Mouse (Mus musculus) spleen, adult 2 months (tissue): ENCODE measurements around the gene Cadm1.

Source experiments
- CTCF ChIP-seq: fragments of 200-500 bp; IDR thresholded peaks from 2 replicates; pipeline ENCODE4 v1.5.1; 2011; ENCODE audit warnings: mild to moderate bottlenecking, inconsistent platforms; ENCODE audit not compliant: insufficient read depth, insufficient read length, insufficient replicate concordance; ENCODE audit errors: extremely low read depth
- POLR2A ChIP-seq: fragments of 200-500 bp; IDR thresholded peaks from 2 replicates; pipeline ENCODE4 v1.6.1; 2011; ENCODE audit warnings: low read depth, low read length, inconsistent platforms

GRCm38 (mm10) chr9:47752516-47752915, 222.5 kb downstream of the Cadm1 start:
- TF ChIP-seq POLR2A = no peak
- TF ChIP-seq CTCF = no peak
